Mouse (Mus musculus): ENCODE results near the gene Ramp2. TPM values are rescaled to one million over a fixed set of nuclear protein-coding genes. Genes with fewer than 3 reads are reported as not detected.

The Ramp2 gene
- polyA plus RNA-seq, 1 experiment, result 20.0 TPM

DNA sequence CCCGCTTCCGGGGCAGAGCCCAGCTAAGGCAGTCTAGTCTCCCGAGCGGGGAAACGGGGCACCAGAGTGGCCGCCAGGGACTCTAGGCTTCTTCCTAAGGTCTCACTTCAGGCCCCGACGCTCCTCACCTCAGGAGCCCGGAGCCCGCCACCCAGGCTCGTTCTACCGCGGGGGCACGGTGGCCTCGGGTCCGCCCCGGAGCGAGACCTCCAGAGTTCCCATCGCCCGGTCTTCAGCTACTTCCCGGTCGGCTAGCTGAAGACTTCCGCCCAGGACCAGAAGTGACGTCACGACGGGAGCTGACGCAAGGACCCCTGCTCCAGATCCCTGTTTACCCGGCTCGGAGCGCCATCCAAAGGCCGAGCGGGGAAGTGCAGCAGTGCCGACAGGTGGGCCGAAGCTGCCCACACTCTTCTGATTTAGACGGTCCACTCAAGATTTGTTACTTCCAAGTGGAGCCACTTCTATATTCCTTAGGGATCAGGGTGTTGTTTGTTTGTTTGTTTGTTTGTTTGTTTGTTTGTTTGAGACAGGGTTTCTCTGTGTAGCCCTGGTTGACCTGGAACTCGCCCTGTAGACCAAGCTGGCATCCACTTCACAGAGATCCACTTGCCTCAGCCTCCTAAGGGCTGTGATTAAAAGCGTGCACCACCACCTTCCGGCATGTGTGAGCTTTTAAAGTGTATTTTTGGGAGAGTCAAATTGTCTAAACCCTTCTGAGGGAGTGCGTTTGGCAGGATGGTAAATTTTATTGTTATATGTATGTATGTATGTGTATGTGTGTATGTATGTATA lies 56.4 kb downstream of the Ramp2 start, which contains the start of gene Becn1:
Becn1 (minus strand) TSS at position 283 of the 795 bp plus-strand sequence.
- Histone ChIP-seq H3K27ac (replicated peaks; ENCODE audit: low read depth, low read length) (peak within 1 kb of the TSS; percentile 50; the same call in 1 of the 2 replicates), H3K4me3 (ENCODE audit: insufficient read depth, low read depth, low read length) (peak within 1 kb of the TSS; percentile 97), H3K4me1 (ENCODE audit: control insufficient read depth, insufficient read depth, insufficient read length, low read length) (peaks cover 6% of the 10 kb centered on the region)

DNA sequence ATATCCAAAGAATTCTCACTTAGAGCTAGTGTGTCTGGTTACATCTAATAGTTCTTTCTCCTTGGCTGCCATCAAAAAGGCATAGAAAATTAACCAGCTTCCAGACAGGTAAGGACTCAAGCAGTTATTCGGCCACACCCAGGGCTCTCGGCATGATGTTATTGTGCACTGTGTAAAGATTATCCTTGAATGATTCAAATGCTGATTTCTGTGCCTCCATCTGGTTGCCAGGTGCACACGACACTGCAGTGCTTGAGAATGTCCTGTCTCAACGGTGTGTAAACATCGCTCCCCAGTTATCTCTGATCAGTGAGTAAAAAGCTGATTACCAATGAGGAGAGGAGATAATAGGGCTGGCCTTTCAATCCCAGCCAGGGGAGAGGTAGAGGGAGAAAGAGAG lies 61.9 kb downstream of the Ramp2 start:
- Histone ChIP-seq H3K27ac (replicated peaks; ENCODE audit: low read depth, low read length) (no peak overlapping the region), H3K4me3 (ENCODE audit: insufficient read depth, low read depth, low read length) (no peak overlapping the region), H3K4me1 (ENCODE audit: control insufficient read depth, insufficient read depth, insufficient read length, low read length) (no peaks in the 10 kb centered on the region)

Other genes with a start within 250 kb of the Ramp2 start
- 26.1 and 26.7 TPM in 2 replicates for gene Atp6v0a1, start 236.6 kb upstream of the Ramp2 start, polyA plus RNA-seq (2012; ENCODE audit: insufficient read depth, insufficient read length, missing spikeins)
- 4.4 and 7.1 TPM in 2 replicates for gene Naglu, start 176.0 kb upstream of the Ramp2 start, polyA plus RNA-seq (2012; ENCODE audit: insufficient read depth, insufficient read length, missing spikeins)
- gene Hsd17b1, start 167.6 kb upstream of the Ramp2 start, polyA plus RNA-seq (2012; ENCODE audit: insufficient read depth, insufficient read length, missing spikeins), result not detected in 2 replicates
- 98.3 and 102 TPM in 2 replicates for gene Coasy, start 163.5 kb upstream of the Ramp2 start, polyA plus RNA-seq (2012; ENCODE audit: insufficient read depth, insufficient read length, missing spikeins)
- gene Mlx, start 158.8 kb upstream of the Ramp2 start, polyA plus RNA-seq (2012; ENCODE audit: insufficient read depth, insufficient read length, missing spikeins), result 55.0 and 67.5 TPM in 2 replicates
- 1.7 and 3.6 TPM in 2 replicates for gene Psmc3ip, start 150.6 kb upstream of the Ramp2 start, polyA plus RNA-seq (2012; ENCODE audit: insufficient read depth, insufficient read length, missing spikeins)
- 43.7 and 49.6 TPM in 2 replicates for gene Retreg3, start 126.1 kb upstream of the Ramp2 start, polyA plus RNA-seq (2012; ENCODE audit: insufficient read depth, insufficient read length, missing spikeins)
- 46.6 and 49.2 TPM in 2 replicates for gene Tubg1, start 126.1 kb upstream of the Ramp2 start, polyA plus RNA-seq (2012; ENCODE audit: insufficient read depth, insufficient read length, missing spikeins)
- 1.1 and 1.9 TPM in 2 replicates for gene Tubg2, start 90.1 kb upstream of the Ramp2 start, polyA plus RNA-seq (2012; ENCODE audit: insufficient read depth, insufficient read length, missing spikeins)
- gene Cntnap1, start 75.5 kb upstream of the Ramp2 start, polyA plus RNA-seq (2012; ENCODE audit: insufficient read depth, insufficient read length, missing spikeins), result 7.2 and 11.2 TPM in 2 replicates
- 21.8 and 33.6 TPM in 2 replicates for gene Plekhh3, start 74.7 kb upstream of the Ramp2 start, polyA plus RNA-seq (2012; ENCODE audit: insufficient read depth, insufficient read length, missing spikeins)
- gene Ccr10, start 70.6 kb upstream of the Ramp2 start, polyA plus RNA-seq (2012; ENCODE audit: insufficient read depth, insufficient read length, missing spikeins), result 1.2 TPM in 1 of 2 replicates, not detected in the other
- gene Ezh1, start 19.6 kb upstream of the Ramp2 start, polyA plus RNA-seq (2012; ENCODE audit: insufficient read depth, insufficient read length, missing spikeins), result 13.3 and 20.7 TPM in 2 replicates
- gene Vps25, start 7.7 kb downstream of the Ramp2 start, polyA plus RNA-seq (2012; ENCODE audit: insufficient read depth, insufficient read length, missing spikeins), result 109 and 141 TPM in 2 replicates
- gene Wnk4, start 14.5 kb downstream of the Ramp2 start, polyA plus RNA-seq (2012; ENCODE audit: insufficient read depth, insufficient read length, missing spikeins), result not detected in 2 replicates
- gene Cntd1, start 33.0 kb downstream of the Ramp2 start, polyA plus RNA-seq (2012; ENCODE audit: insufficient read depth, insufficient read length, missing spikeins), result 0.75 and 0.79 TPM in 2 replicates
- gene Coa3, start 33.1 kb downstream of the Ramp2 start, polyA plus RNA-seq (2012; ENCODE audit: insufficient read depth, insufficient read length, missing spikeins), result 134 and 144 TPM in 2 replicates
- gene Becn1, start 56.3 kb downstream of the Ramp2 start, polyA plus RNA-seq (2012; ENCODE audit: insufficient read depth, insufficient read length, missing spikeins), result 38.3 and 48.7 TPM in 2 replicates
- 58.0 and 79.6 TPM in 2 replicates for gene Psme3, start 70.2 kb downstream of the Ramp2 start, polyA plus RNA-seq (2012; ENCODE audit: insufficient read depth, insufficient read length, missing spikeins)
- gene Aoc2, start 79.0 kb downstream of the Ramp2 start, polyA plus RNA-seq (2012; ENCODE audit: insufficient read depth, insufficient read length, missing spikeins), result 0.55 TPM in 1 of 2 replicates, not detected in the other
- 156 and 209 TPM in 2 replicates for gene Aoc3, start 84.6 kb downstream of the Ramp2 start, polyA plus RNA-seq (2012; ENCODE audit: insufficient read depth, insufficient read length, missing spikeins)
- not detected in 2 replicates for gene G6pc, start 121.5 kb downstream of the Ramp2 start, polyA plus RNA-seq (2012; ENCODE audit: insufficient read depth, insufficient read length, missing spikeins)
- gene Aarsd1, start 171.6 kb downstream of the Ramp2 start, polyA plus RNA-seq (2012; ENCODE audit: insufficient read depth, insufficient read length, missing spikeins), result 20.2 and 30.5 TPM in 2 replicates
- 7.1 and 9.8 TPM in 2 replicates for gene Gm27029, start 178.8 kb downstream of the Ramp2 start, polyA plus RNA-seq (2012; ENCODE audit: insufficient read depth, insufficient read length, missing spikeins)
- gene Rundc1, start 179.1 kb downstream of the Ramp2 start, polyA plus RNA-seq (2012; ENCODE audit: insufficient read depth, insufficient read length, missing spikeins), result 5.6 and 5.8 TPM in 2 replicates
- 3.8 and 4.2 TPM in 2 replicates for gene Ptges3l, start 179.3 kb downstream of the Ramp2 start, polyA plus RNA-seq (2012; ENCODE audit: insufficient read depth, insufficient read length, missing spikeins)
- 376 and 386 TPM in 2 replicates for gene Rpl27, start 196.3 kb downstream of the Ramp2 start, polyA plus RNA-seq (2012; ENCODE audit: insufficient read depth, insufficient read length, missing spikeins)
- gene Ifi35, start 202.4 kb downstream of the Ramp2 start, polyA plus RNA-seq (2012; ENCODE audit: insufficient read depth, insufficient read length, missing spikeins), result 14.8 and 19.7 TPM in 2 replicates
- 3.7 and 3.8 TPM in 2 replicates for gene Rnd2, start 219.0 kb downstream of the Ramp2 start, polyA plus RNA-seq (2012; ENCODE audit: insufficient read depth, insufficient read length, missing spikeins)
- gene Vat1, start 220.2 kb downstream of the Ramp2 start, polyA plus RNA-seq (2012; ENCODE audit: insufficient read depth, insufficient read length, missing spikeins), result 16.0 and 22.4 TPM in 2 replicates

All from brown adipose tissue, adult 24 weeks (tissue).